Mouse (Mus musculus): ENCODE measurements around the gene Ak5. TPM values are rescaled to one million over a fixed set of nuclear protein-coding genes. Genes with fewer than 3 reads are reported as not detected.

The Ak5 gene
- polyA plus RNA-seq, 1 experiment, result 0.18 TPM

DNA sequence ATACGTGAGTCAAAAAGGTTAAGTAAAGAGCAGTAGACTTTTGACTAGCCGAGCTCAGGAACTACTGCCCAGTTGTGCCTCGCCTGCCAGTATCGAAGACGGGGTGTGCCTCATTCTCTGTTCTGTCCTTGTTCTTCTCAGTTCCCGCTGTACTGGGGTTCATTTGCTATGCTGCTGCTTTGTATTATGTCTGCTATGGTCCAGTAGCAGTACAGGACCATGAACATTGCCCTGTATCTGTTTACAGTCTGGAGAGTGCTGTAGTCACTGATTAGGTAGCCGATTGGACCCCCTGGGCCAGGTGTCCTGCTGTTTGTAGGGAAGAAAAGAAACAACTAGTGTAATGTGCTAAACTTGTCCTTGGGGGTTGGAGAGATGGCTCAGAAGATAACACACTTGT is 230.1 kb downstream of the Ak5 start:
- TF ChIP-seq USF1 (IDR thresholded peaks at IDR 0.05; ENCODE audit: low read depth) (no peak), MYOG (IDR thresholded peaks at IDR 0.05; ENCODE audit: control insufficient read depth, extremely low read depth, insufficient read length) (no peak), CTCF (IDR thresholded peaks at IDR 0.05; ENCODE audit: control insufficient read depth, insufficient read depth, insufficient read length) (no peak), CEBPB (IDR thresholded peaks at IDR 0.05; ENCODE audit: low read depth) (no peak), MYOD1 (IDR thresholded peaks at IDR 0.05; ENCODE audit: control insufficient read depth, insufficient read length, low read depth) (no peak), MAX (IDR thresholded peaks at IDR 0.05) (no peak), FOSL1 (IDR thresholded peaks at IDR 0.05; ENCODE audit: insufficient read depth, low read length, poor library complexity, severe bottlenecking) (no peak)
- Histone ChIP-seq H3K79me3 (ENCODE audit: low read depth) (peaks cover 61% of the 10 kb centered on the region), H3K36me3 (ENCODE audit: control insufficient read depth, insufficient read depth) (peaks cover 13% of the 10 kb centered on the region), H3K79me2 (ENCODE audit: control insufficient read depth, insufficient read depth) (peaks cover 95% of the 10 kb centered on the region), H3ac (ENCODE audit: control insufficient read depth, insufficient read length, low read depth) (no peak overlapping the region), H3K4me3 (ENCODE audit: insufficient read depth, poor library complexity, severe bottlenecking) (no peak overlapping the region), H3K27me3 (ENCODE audit: control insufficient read depth, insufficient read depth, insufficient read length) (no peaks in the 10 kb centered on the region)

- peaks cover 17% of the 10 kb centered on the region for H3K36me3 ChIP-seq (ENCODE audit: control insufficient read depth, insufficient read depth)
- TF ChIP-seq CTCF (IDR thresholded peaks at IDR 0.05; ENCODE audit: control insufficient read depth, insufficient read depth, insufficient read length) (no peak), MYOG (IDR thresholded peaks at IDR 0.05; ENCODE audit: control insufficient read depth, extremely low read depth, insufficient read length) (no peak), USF1 (IDR thresholded peaks at IDR 0.05; ENCODE audit: low read depth) (no peak), MAX (IDR thresholded peaks at IDR 0.05) (no peak), MYOD1 (IDR thresholded peaks at IDR 0.05; ENCODE audit: control insufficient read depth, insufficient read length, low read depth) (no peak), CEBPB (IDR thresholded peaks at IDR 0.05; ENCODE audit: low read depth) (no peak), FOSL1 (IDR thresholded peaks at IDR 0.05; ENCODE audit: insufficient read depth, low read length, poor library complexity, severe bottlenecking) (no peak)
- H3K79me2 ChIP-seq (ENCODE audit: control insufficient read depth, insufficient read depth), result peaks cover 95% of the 10 kb centered on the region
Measured at GRCm38 (mm10) chr3:152435590-152435989, 232.6 kb downstream of the Ak5 start.

GRCm38 (mm10) chr3:152432677-152433076 is 235.5 kb downstream of the Ak5 start:
- Histone ChIP-seq H3ac (ENCODE audit: control insufficient read depth, insufficient read length, low read depth) (no peak overlapping the region), H3K4me3 (ENCODE audit: insufficient read depth, poor library complexity, severe bottlenecking) (no peak overlapping the region), H3K36me3 (ENCODE audit: control insufficient read depth, insufficient read depth) (peaks cover 36% of the 10 kb centered on the region), H3K79me2 (ENCODE audit: control insufficient read depth, insufficient read depth) (peaks cover 74% of the 10 kb centered on the region), H3K27me3 (ENCODE audit: control insufficient read depth, insufficient read depth, insufficient read length) (no peaks in the 10 kb centered on the region), H3K79me3 (ENCODE audit: low read depth) (peaks cover 51% of the 10 kb centered on the region)
- TF ChIP-seq CTCF (IDR thresholded peaks at IDR 0.05; ENCODE audit: control insufficient read depth, insufficient read depth, insufficient read length), result no peak
- TF ChIP-seq FOSL1 (IDR thresholded peaks at IDR 0.05; ENCODE audit: insufficient read depth, low read length, poor library complexity, severe bottlenecking), result no peak
- TF ChIP-seq USF1 (IDR thresholded peaks at IDR 0.05; ENCODE audit: low read depth), result no peak
- no peak for TF ChIP-seq CEBPB (IDR thresholded peaks at IDR 0.05; ENCODE audit: low read depth)
- TF ChIP-seq MAX (IDR thresholded peaks at IDR 0.05), result no peak
- no peak for TF ChIP-seq MYOG (IDR thresholded peaks at IDR 0.05; ENCODE audit: control insufficient read depth, extremely low read depth, insufficient read length)
- no peak for TF ChIP-seq MYOD1 (IDR thresholded peaks at IDR 0.05; ENCODE audit: control insufficient read depth, insufficient read length, low read depth)

More at GRCm38 (mm10) chr3:152435590-152435989, 232.6 kb downstream of the Ak5 start:
- H3K79me3 ChIP-seq (ENCODE audit: low read depth), result peaks cover 55% of the 10 kb centered on the region
- H3ac ChIP-seq (ENCODE audit: control insufficient read depth, insufficient read length, low read depth), result no peak overlapping the region
- no peak overlapping the region for H3K4me3 ChIP-seq (ENCODE audit: insufficient read depth, poor library complexity, severe bottlenecking)
- no peaks in the 10 kb centered on the region for H3K27me3 ChIP-seq (ENCODE audit: control insufficient read depth, insufficient read depth, insufficient read length)

DNA sequence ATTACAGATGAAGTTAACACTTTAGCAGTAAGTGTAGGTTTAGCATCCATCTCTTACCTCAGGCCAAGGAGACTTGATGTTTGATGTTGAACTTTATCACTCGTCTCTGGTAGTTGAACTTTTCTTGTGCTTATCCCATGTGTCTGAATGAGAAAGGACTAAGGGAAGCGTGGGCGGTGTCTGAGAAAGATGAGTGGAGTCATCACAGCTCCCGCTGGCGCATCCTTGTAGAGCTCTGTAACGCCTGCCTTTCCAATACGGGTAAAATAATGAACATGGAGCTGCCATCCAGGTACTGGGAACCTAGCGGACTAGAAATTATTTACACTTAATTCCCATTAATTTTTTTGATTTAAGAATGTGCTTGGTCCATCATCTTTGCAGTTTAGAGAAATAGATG is 239.2 kb downstream of the Ak5 start:
- TF ChIP-seq CTCF (IDR thresholded peaks at IDR 0.05; ENCODE audit: control insufficient read depth, insufficient read depth, insufficient read length), result no peak
- no peak for TF ChIP-seq FOSL1 (IDR thresholded peaks at IDR 0.05; ENCODE audit: insufficient read depth, low read length, poor library complexity, severe bottlenecking)
- TF ChIP-seq MYOG (IDR thresholded peaks at IDR 0.05; ENCODE audit: control insufficient read depth, extremely low read depth, insufficient read length), result no peak
- no peak for TF ChIP-seq MYOD1 (IDR thresholded peaks at IDR 0.05; ENCODE audit: control insufficient read depth, insufficient read length, low read depth)
- no peak for TF ChIP-seq MAX (IDR thresholded peaks at IDR 0.05)

More for the DNA sequence above, 239.2 kb downstream of the Ak5 start:
- H3K36me3 ChIP-seq (ENCODE audit: control insufficient read depth, insufficient read depth), result peaks cover 58% of the 10 kb centered on the region
- H3K79me3 ChIP-seq (ENCODE audit: low read depth), result peaks cover 33% of the 10 kb centered on the region
- no peak overlapping the region for H3K4me3 ChIP-seq (ENCODE audit: insufficient read depth, poor library complexity, severe bottlenecking)
- H3K79me2 ChIP-seq (ENCODE audit: control insufficient read depth, insufficient read depth), result peaks cover 63% of the 10 kb centered on the region
- no peak overlapping the region for H3ac ChIP-seq (ENCODE audit: control insufficient read depth, insufficient read length, low read depth)
- H3K27me3 ChIP-seq (ENCODE audit: control insufficient read depth, insufficient read depth, insufficient read length), result no peaks in the 10 kb centered on the region

Other genes with a start within 250 kb of the Ak5 start
- gene Pigk, start 45.7 kb upstream of the Ak5 start, polyA plus RNA-seq (2012; fragmentation: generic; extraction: Trizol), result 13.1 TPM